Mouse (Mus musculus) left cerebral cortex, adult 18-20 months (tissue): ENCODE results near the gene Gm10277. TPM values are rescaled to one million over a fixed set of nuclear protein-coding genes. Genes with fewer than 3 reads are reported as not detected.
"Not testable (repeated sequence)": the region's sequence is repeated elsewhere in the genome, so short reads cannot be mapped to it uniquely, and the experiment has no call there.

Experiments used
- DNase-seq, 2 experiments: peaks; one replicate each; pipeline ENCODE4 v3.0.0; 2021 to 2022; ENCODE audit warnings: low spot score in 2 of 2, mixed read lengths in 1 of 2
- total RNA-seq, 2 experiments: library from RNA; stranded (reverse); gene quantifications; 2 replicates each; pipeline ENCODE4 v1.2.3; 2021

The Gm10277 gene
- total RNA-seq, 2 experiments from 2014 or later: not detected

GRCm38 (mm10) chr11:77775701-77776400 is 11.7 kb downstream of the Gm10277 start:
- no peak for DNase-seq

- DNase-seq: no peak
Observed at GRCm38 (mm10) chr11:77771879-77772713, 15.5 kb downstream of the Gm10277 start.

- no peak for DNase-seq
Observed at GRCm38 (mm10) chr11:77770346-77770745, 17.2 kb downstream of the Gm10277 start.

- DNase-seq: no peak
Observed at GRCm38 (mm10) chr11:77769496-77769895, 18.1 kb downstream of the Gm10277 start.

- peak; percentile 55 to 71 for DNase-seq
Observed at GRCm38 (mm10) chr11:77766351-77767001, 21.1 kb downstream of the Gm10277 start.

- no peak for DNase-seq
Observed at GRCm38 (mm10) chr11:77765459-77765777, 22.1 kb downstream of the Gm10277 start.

GRCm38 (mm10) chr11:77764694-77765458 is 22.7 kb downstream of the Gm10277 start:
- peak; percentile 52 to 68 for DNase-seq

GRCm38 (mm10) chr11:77763673-77764340 is 23.7 kb downstream of the Gm10277 start:
- peak; percentile 39 to 46 for DNase-seq

GRCm38 (mm10) chr11:77762783-77763672 is 24.5 kb downstream of the Gm10277 start, which contains the start of gene Myo18a:
TSS of gene Myo18a (plus strand) at chr11:77763246.
- peak; percentile 85 to 86 for DNase-seq

GRCm38 (mm10) chr11:77760031-77760430 is 27.5 kb downstream of the Gm10277 start:
- no peak for DNase-seq

- no peak for DNase-seq
Observed at GRCm38 (mm10) chr11:77753469-77753868, 34.1 kb downstream of the Gm10277 start.

GRCm38 (mm10) chr11:77752525-77752924 is 35.0 kb downstream of the Gm10277 start:
- no peak for DNase-seq

- DNase-seq: no peak
Observed at GRCm38 (mm10) chr11:77748996-77749395, 38.6 kb downstream of the Gm10277 start.

- not testable (repeated sequence) for DNase-seq
Observed at GRCm38 (mm10) chr11:77747103-77747502, 40.4 kb downstream of the Gm10277 start.

- DNase-seq: no peak
Observed at GRCm38 (mm10) chr11:77746652-77747051, 40.9 kb downstream of the Gm10277 start.

- peak; percentile 20 to 33 for DNase-seq
Observed at GRCm38 (mm10) chr11:77743966-77744365, 43.6 kb downstream of the Gm10277 start.

GRCm38 (mm10) chr11:77738555-77738954 is 49.0 kb downstream of the Gm10277 start:
- DNase-seq: no peak

- peak; percentile 87 to 94 for DNase-seq
Observed at GRCm38 (mm10) chr11:77737289-77737688, 50.3 kb downstream of the Gm10277 start.
